Mouse (Mus musculus): ENCODE measurements around the gene Fam78b.
A peak's percentile ranks its signal among the peaks of the same experiment; 100 is the strongest.

Gene Fam78b

GRCm38 (mm10) chr1:167001174-167001843, at the start of gene Fam78b:
Gene Fam78b (plus strand): TSS chr1:167001417.
- peak; percentile 51 to 69 for DNase-seq

GRCm38 (mm10) chr1:166964508-166964907, 36.7 kb upstream of the Fam78b start:
- no peak for DNase-seq

- DNase-seq: no peak
Measured at GRCm38 (mm10) chr1:166968271-166968670, 32.9 kb upstream of the Fam78b start.

- DNase-seq: no peak
Measured at GRCm38 (mm10) chr1:166973731-166974130, 27.5 kb upstream of the Fam78b start.

GRCm38 (mm10) chr1:166978611-166979010, 22.6 kb upstream of the Fam78b start:
- no peak for DNase-seq

- no peak for DNase-seq
Measured at GRCm38 (mm10) chr1:166994266-166994665, 7.0 kb upstream of the Fam78b start.

- DNase-seq: no peak
Measured at GRCm38 (mm10) chr1:166996250-166996649, 5.0 kb upstream of the Fam78b start.

GRCm38 (mm10) chr1:166996811-166997210, 4.4 kb upstream of the Fam78b start:
- DNase-seq: no peak

- peak; percentile 66 to 83 for DNase-seq
Measured at GRCm38 (mm10) chr1:167000529-167001173, 566 bp upstream of the Fam78b start.

- peak; percentile 42 to 49 for DNase-seq
Measured at GRCm38 (mm10) chr1:167001844-167002485, 748 bp downstream of the Fam78b start.

- DNase-seq: peak; percentile 52 to 65
Measured at GRCm38 (mm10) chr1:167002486-167002850, 1.3 kb downstream of the Fam78b start.

GRCm38 (mm10) chr1:167004621-167005020, 3.4 kb downstream of the Fam78b start:
- no peak for DNase-seq

GRCm38 (mm10) chr1:167007341-167007740, 6.1 kb downstream of the Fam78b start:
- no peak for DNase-seq

GRCm38 (mm10) chr1:167010190-167010589, 9.0 kb downstream of the Fam78b start:
- no peak for DNase-seq

- DNase-seq: no peak
Measured at GRCm38 (mm10) chr1:167011301-167011700, 10.1 kb downstream of the Fam78b start.

- no peak for DNase-seq
Measured at GRCm38 (mm10) chr1:167012616-167013015, 11.4 kb downstream of the Fam78b start.

GRCm38 (mm10) chr1:167013234-167013864, 12.1 kb downstream of the Fam78b start:
- DNase-seq: peak; percentile 74 to 78

GRCm38 (mm10) chr1:167016269-167016668, 15.1 kb downstream of the Fam78b start:
- DNase-seq: peak; percentile 69 to 77

- DNase-seq: no peak
Measured at GRCm38 (mm10) chr1:167022001-167022424, 20.8 kb downstream of the Fam78b start.

GRCm38 (mm10) chr1:167022541-167023121, 21.4 kb downstream of the Fam78b start:
- no peak for DNase-seq

- DNase-seq: no peak
Measured at GRCm38 (mm10) chr1:167023794-167024193, 22.6 kb downstream of the Fam78b start.

- no peak for DNase-seq
Measured at GRCm38 (mm10) chr1:167024961-167025360, 23.7 kb downstream of the Fam78b start.

GRCm38 (mm10) chr1:167032046-167032648, 30.9 kb downstream of the Fam78b start:
- peak in 1 of 2 experiments; percentile 16 for DNase-seq

All from cerebellum, adult 18-20 months (tissue).